Mouse (Mus musculus) ES-E14 (cell line): ENCODE measurements around the gene Odc1. TPM values are rescaled to one million over a fixed set of nuclear protein-coding genes. Genes with fewer than 3 reads are reported as not detected.

Experiments used
- DNase-seq: peaks from one replicate; pipeline ENCODE4 v3.0.0-alpha.2; 2013; ENCODE audit warnings: low read depth, low spot score
- H3K27ac ChIP-seq: 2 replicates; pipeline ENCODE4 v1.5.1; 2012; ENCODE audit warnings: low read depth, mild to moderate bottlenecking, low read length, moderate library complexity, mixed read lengths; ENCODE audit not compliant: poor library complexity, insufficient read depth, severe bottlenecking
- H3K36me3 ChIP-seq: 2 replicates; pipeline ENCODE4 v1.6.1; 2012; ENCODE audit warnings: mild to moderate bottlenecking, low read length, moderate library complexity, mixed read lengths; ENCODE audit not compliant: control insufficient read depth, poor library complexity, insufficient read depth, severe bottlenecking
- H3K4me1 ChIP-seq, 2 experiments: fragments of 150-350 bp in 1 of 2; sonication (generic) in 1 of 2; 2 replicates each; pipeline ENCODE4 v1.6.1; 2012; ENCODE audit warnings: low read length in 2 of 2, mild to moderate bottlenecking in 1 of 2, mixed read lengths in 1 of 2; ENCODE audit not compliant: control insufficient read depth in 2 of 2, insufficient read depth in 2 of 2, poor library complexity in 1 of 2
- H3K4me3 ChIP-seq, 2 experiments: fragments of 150-350 bp in 1 of 2; sonication (generic) in 1 of 2; 2 replicates each; pipeline ENCODE4 v1.5.1; 2012; ENCODE audit warnings: low read length in 2 of 2, low read depth in 1 of 2, mild to moderate bottlenecking in 1 of 2, mixed read lengths in 1 of 2; ENCODE audit not compliant: insufficient read depth in 1 of 2, poor library complexity in 1 of 2, severe bottlenecking in 1 of 2
- H3K9ac ChIP-seq: 2 replicates; pipeline ENCODE4 v1.6.1; 2012; ENCODE audit warnings: low read depth, mild to moderate bottlenecking, low read length, mixed read lengths; ENCODE audit not compliant: poor library complexity, insufficient read depth, severe bottlenecking
- H3K9me3 ChIP-seq: fragments of 150-350 bp; sonication (generic); 2 replicates; pipeline ENCODE4 v1.6.1; 2012; ENCODE audit warnings: low read depth, mild to moderate bottlenecking, low read length; ENCODE audit not compliant: control insufficient read depth, insufficient read depth
- CHD2 ChIP-seq: IDR thresholded peaks from 2 replicates; pipeline ENCODE4 v1.6.1; 2014; ENCODE audit warnings: mild to moderate bottlenecking, low read depth, low read length, inconsistent platforms
- HCFC1 ChIP-seq: IDR thresholded peaks from 2 replicates; pipeline ENCODE4 v1.6.1; 2012; ENCODE audit warnings: low read length, inconsistent platforms, borderline replicate concordance; ENCODE audit not compliant: insufficient read depth
- MAFK ChIP-seq: IDR thresholded peaks from 2 replicates; pipeline ENCODE4 v1.6.1; 2014; ENCODE audit warnings: mild to moderate bottlenecking, low read depth, low read length, inconsistent platforms; ENCODE audit not compliant: insufficient read depth
- ZC3H11A ChIP-seq: IDR thresholded peaks from 2 replicates; pipeline ENCODE4 v1.6.1; 2012; ENCODE audit warnings: low read depth, mild to moderate bottlenecking, inconsistent platforms, low read length, borderline replicate concordance
- ZNF384 ChIP-seq: IDR thresholded peaks from 2 replicates; pipeline ENCODE4 v1.6.1; 2012; ENCODE audit warnings: low read depth, low read length, inconsistent platforms
- in situ Hi-C, 2 experiments: fragments of 600-800 bp; cut with MboI; formaldehyde crosslinking; loops; one replicate each; pipeline ENCODE4 v1.15.1; 2025; ENCODE audit warnings: low sequenced_read_pairs in 2 of 2, inconsistent platforms in 1 of 2; ENCODE audit not compliant: unreplicated experiment in 2 of 2
- total RNA-seq: library from RNA; depleted of rRNA; stranded (reverse); fragments of 300-350 nt; gene quantifications from 2 replicates; pipeline ENCODE4 v1.2.3, GENCODE M21; 2012

The Odc1 gene
- total RNA-seq, 1 experiment: 869 TPM

DNA sequence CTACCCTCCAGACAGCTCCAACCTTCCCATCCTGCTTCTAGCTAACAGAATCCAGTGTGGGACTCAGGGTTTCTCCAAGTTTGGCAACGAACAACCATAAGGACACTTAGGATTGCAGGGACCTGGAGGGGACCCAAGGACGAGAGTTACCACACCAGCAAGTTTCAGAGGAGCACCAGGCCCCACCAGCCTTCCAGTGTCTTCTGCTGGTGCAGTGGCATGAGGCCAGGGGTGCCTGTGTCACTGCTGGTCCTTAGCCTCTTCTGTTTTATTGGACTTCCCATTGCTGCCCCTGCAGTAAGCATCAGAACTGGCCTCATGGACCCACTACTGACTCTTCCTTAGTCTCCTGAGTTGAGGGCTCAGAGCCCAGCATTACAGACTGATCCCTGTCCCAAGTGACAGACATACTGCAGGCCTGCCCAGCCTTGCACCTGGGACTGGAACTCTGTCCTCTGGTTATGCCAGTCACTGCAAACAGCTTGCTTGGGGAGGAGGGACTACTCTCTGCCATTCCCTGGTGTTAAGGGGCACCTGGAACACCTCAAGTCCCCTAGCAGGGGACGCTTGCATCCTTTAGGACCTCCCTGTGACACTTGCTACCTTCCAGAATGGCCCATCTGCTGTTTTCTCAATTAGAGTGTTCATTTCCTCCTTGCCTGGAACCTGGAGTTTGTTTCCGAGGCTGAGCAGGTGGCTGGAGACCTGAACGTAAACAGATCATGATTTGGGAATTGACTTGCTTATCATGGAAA lies 30.7 kb downstream of the Odc1 start:
- TF ChIP-seq ZNF384: no peak
- TF ChIP-seq HCFC1: no peak
- no peak for TF ChIP-seq MAFK
- no peak for TF ChIP-seq CHD2
- no peak for TF ChIP-seq ZC3H11A
- H3K9ac ChIP-seq: no peak overlapping the region
- in situ Hi-C loops: loop anchor here in 1 of 2 experiments (10.0 kb wide), 2 partner anchors 79 to 219 kb away; no protein-coding TSS in a partner anchor
- peaks cover 0 to 16% of the 10 kb centered on the region in 2 experiments; a peak in 3 of 4 replicates for H3K4me1 ChIP-seq
- no peak overlapping the region for H3K4me3 ChIP-seq
- DNase-seq: no peak
- H3K9me3 ChIP-seq: no peaks in the 10 kb centered on the region
- no peaks in the 10 kb centered on the region for H3K36me3 ChIP-seq
- no peak overlapping the region for H3K27ac ChIP-seq

DNA sequence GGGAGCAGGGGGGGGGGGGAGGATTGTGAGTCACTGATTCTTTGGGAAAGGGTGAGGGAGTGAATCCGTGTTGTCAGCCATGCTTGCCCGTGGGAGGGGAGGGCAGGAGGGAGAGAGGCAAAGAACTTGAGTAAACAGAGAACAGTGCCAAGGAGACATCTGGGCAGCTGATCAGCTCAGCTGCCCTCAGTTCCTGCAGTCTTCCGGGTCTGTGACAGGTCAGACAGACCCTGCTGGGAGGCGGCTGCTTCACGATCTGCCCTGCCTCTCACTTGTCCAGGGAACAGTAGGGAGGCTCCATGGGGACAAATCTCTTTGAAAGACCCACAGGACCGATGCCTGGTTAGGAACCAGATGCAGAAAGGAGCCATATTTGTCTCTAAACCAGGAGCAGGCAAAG lies 31.4 kb downstream of the Odc1 start:
- Histone ChIP-seq H3K9ac (no peak overlapping the region), H3K27ac (no peak overlapping the region), H3K4me1 (peaks cover 0 to 16% of the 10 kb centered on the region in 2 experiments; a peak in 3 of 4 replicates), H3K36me3 (no peaks in the 10 kb centered on the region), H3K4me3 (no peak overlapping the region), H3K9me3 (no peaks in the 10 kb centered on the region)
- TF ChIP-seq CHD2 (no peak), MAFK (no peak), HCFC1 (no peak), ZC3H11A (no peak), ZNF384 (no peak)
- DNase-seq: no peak
- in situ Hi-C loops: loop anchor here in 1 of 2 experiments (10.0 kb wide), 2 partner anchors 79 to 219 kb away; no protein-coding TSS in a partner anchor

DNA sequence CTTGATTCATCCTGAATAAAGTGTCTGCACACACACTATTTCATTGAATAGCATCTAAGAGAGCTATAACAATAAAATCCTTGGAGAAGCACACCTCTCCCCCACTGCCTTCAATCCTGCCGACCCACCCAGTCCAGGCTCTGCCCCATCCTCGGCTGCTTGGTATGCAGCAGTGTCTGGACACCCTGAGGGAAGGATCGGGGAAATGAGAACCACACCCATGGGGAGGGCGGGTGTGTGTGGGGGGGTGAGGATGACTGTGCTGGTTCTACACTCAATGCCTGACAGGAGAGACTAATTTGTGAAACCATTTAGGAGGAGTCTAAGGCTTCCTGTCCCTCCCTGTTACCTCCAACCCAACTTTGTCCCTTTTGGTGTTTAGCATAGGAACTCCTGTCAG lies 34.0 kb downstream of the Odc1 start:
- no peak overlapping the region for H3K9ac ChIP-seq
- H3K36me3 ChIP-seq: no peaks in the 10 kb centered on the region
- no peak for DNase-seq
- peaks cover 2 to 17% of the 10 kb centered on the region in 2 experiments; a peak in 3 of 4 replicates for H3K4me1 ChIP-seq
- in situ Hi-C loops: loop anchor here in 1 of 2 experiments (10.0 kb wide), 2 partner anchors 76 to 216 kb away; no protein-coding TSS in a partner anchor
- H3K9me3 ChIP-seq: no peaks in the 10 kb centered on the region
- H3K4me3 ChIP-seq: no peak overlapping the region
- H3K27ac ChIP-seq: no peak overlapping the region
- TF ChIP-seq MAFK (no peak), CHD2 (no peak), ZNF384 (no peak), HCFC1 (no peak), ZC3H11A (no peak)

GRCm38 (mm10) chr12:17581001-17581400 lies 36.4 kb downstream of the Odc1 start:
- in situ Hi-C loops: no loop called here
- DNase-seq: no peak
- Histone ChIP-seq H3K4me1 (peaks cover 2 to 17% of the 10 kb centered on the region in 2 experiments; a peak in 3 of 4 replicates), H3K4me3 (no peak overlapping the region), H3K9me3 (no peaks in the 10 kb centered on the region), H3K9ac (no peak overlapping the region), H3K36me3 (no peaks in the 10 kb centered on the region), H3K27ac (no peak overlapping the region)
- TF ChIP-seq ZC3H11A (no peak), MAFK (no peak), ZNF384 (no peak), CHD2 (no peak), HCFC1 (no peak)
